Mouse (Mus musculus) heart, postnatal 36 days (tissue): ENCODE measurements at regions not wholly inside any gene's neighbourhood (a gene's known extent, or its start where the extent isn't known, plus 50 kb on each side); places are given as distances from the start of the nearest gene placed in this dataset.
A peak's percentile ranks its signal among the peaks of the same experiment; 100 is the strongest.

Experiments
- DNase-seq, 2 experiments: peaks; one replicate each; pipeline ENCODE4 v3.0.0; 2021 to 2022
- intact Hi-C: fragments of 180-260 bp; cut with DNase I; formaldehyde crosslinking; loops from one replicate; pipeline ENCODE4 v1.15.1; 2025

- intact Hi-C loops: no loop called here
- DNase-seq: no peak
Measured at GRCm38 (mm10) chr12:27847397-27847796, 505.0 kb upstream of the Sox11 start.

GRCm38 (mm10) chr12:27844958-27845357, 502.6 kb upstream of the Sox11 start:
- intact Hi-C loops: no loop called here
- DNase-seq: no peak

GRCm38 (mm10) chr12:27838955-27839354, 496.6 kb upstream of the Sox11 start:
- no peak for DNase-seq
- intact Hi-C loops: no loop called here

GRCm38 (mm10) chr12:27838384-27838783, 496.0 kb upstream of the Sox11 start:
- no peak for DNase-seq
- intact Hi-C loops: no loop called here

- no peak for DNase-seq
- intact Hi-C loops: no loop called here
Measured at GRCm38 (mm10) chr12:27826208-27826607, 483.8 kb upstream of the Sox11 start.

GRCm38 (mm10) chr12:27823392-27823791, 481.0 kb upstream of the Sox11 start:
- DNase-seq: no peak
- intact Hi-C loops: no loop called here

GRCm38 (mm10) chr12:27796642-27797041, 454.3 kb upstream of the Sox11 start:
- intact Hi-C loops: no loop called here
- no peak for DNase-seq

GRCm38 (mm10) chr12:27786716-27787291, 444.4 kb upstream of the Sox11 start:
- intact Hi-C loops: no loop called here
- no peak for DNase-seq

- DNase-seq: no peak
- intact Hi-C loops: no loop called here
Measured at GRCm38 (mm10) chr12:27780801-27781200, 438.4 kb upstream of the Sox11 start.

- DNase-seq: no peak
- intact Hi-C loops: no loop called here
Measured at GRCm38 (mm10) chr12:27765948-27766347, 423.6 kb upstream of the Sox11 start.

- DNase-seq: no peak
- intact Hi-C loops: no loop called here
Measured at GRCm38 (mm10) chr12:27759016-27759415, 416.6 kb upstream of the Sox11 start.

- intact Hi-C loops: no loop called here
- DNase-seq: no peak
Measured at GRCm38 (mm10) chr12:27757641-27758040, 415.3 kb upstream of the Sox11 start.

- intact Hi-C loops: no loop called here
- no peak for DNase-seq
Measured at GRCm38 (mm10) chr12:27724619-27725200, 382.3 kb upstream of the Sox11 start.

- intact Hi-C loops: no loop called here
- DNase-seq: no peak
Measured at GRCm38 (mm10) chr12:27680459-27680858, 338.1 kb upstream of the Sox11 start.

GRCm38 (mm10) chr12:27673404-27673803, 331.0 kb upstream of the Sox11 start:
- intact Hi-C loops: no loop called here
- DNase-seq: no peak

GRCm38 (mm10) chr12:27670650-27671084, 328.3 kb upstream of the Sox11 start:
- intact Hi-C loops: no loop called here
- DNase-seq: no peak

- intact Hi-C loops: no loop called here
- DNase-seq: no peak
Measured at GRCm38 (mm10) chr12:27670190-27670589, 327.8 kb upstream of the Sox11 start.

- DNase-seq: no peak
- intact Hi-C loops: no loop called here
Measured at GRCm38 (mm10) chr12:27669542-27669941, 327.2 kb upstream of the Sox11 start.

- no peak for DNase-seq
- intact Hi-C loops: no loop called here
Measured at GRCm38 (mm10) chr12:27666456-27666855, 324.1 kb upstream of the Sox11 start.

GRCm38 (mm10) chr12:27663126-27663525, 320.8 kb upstream of the Sox11 start:
- intact Hi-C loops: no loop called here

GRCm38 (mm10) chr12:27662723-27663122, 320.3 kb upstream of the Sox11 start:
- no peak for DNase-seq
- intact Hi-C loops: no loop called here

More at GRCm38 (mm10) chr12:27663126-27663525, 320.8 kb upstream of the Sox11 start:
- no peak for DNase-seq

- peak; percentile 38 to 41 for DNase-seq
Measured at GRCm38 (mm10) chr12:27657536-27657935, 315.2 kb upstream of the Sox11 start.

GRCm38 (mm10) chr12:27653541-27653940, 311.2 kb upstream of the Sox11 start:
- no peak for DNase-seq
- intact Hi-C loops: no loop called here

More at GRCm38 (mm10) chr12:27657536-27657935, 315.2 kb upstream of the Sox11 start:
- intact Hi-C loops: no loop called here
